Mouse (Mus musculus): ENCODE data around the gene Acads.
"Not testable (repeated sequence)": the region's sequence is repeated elsewhere in the genome, so short reads cannot be mapped to it uniquely, and the experiment has no call there.

The Acads gene

DNA sequence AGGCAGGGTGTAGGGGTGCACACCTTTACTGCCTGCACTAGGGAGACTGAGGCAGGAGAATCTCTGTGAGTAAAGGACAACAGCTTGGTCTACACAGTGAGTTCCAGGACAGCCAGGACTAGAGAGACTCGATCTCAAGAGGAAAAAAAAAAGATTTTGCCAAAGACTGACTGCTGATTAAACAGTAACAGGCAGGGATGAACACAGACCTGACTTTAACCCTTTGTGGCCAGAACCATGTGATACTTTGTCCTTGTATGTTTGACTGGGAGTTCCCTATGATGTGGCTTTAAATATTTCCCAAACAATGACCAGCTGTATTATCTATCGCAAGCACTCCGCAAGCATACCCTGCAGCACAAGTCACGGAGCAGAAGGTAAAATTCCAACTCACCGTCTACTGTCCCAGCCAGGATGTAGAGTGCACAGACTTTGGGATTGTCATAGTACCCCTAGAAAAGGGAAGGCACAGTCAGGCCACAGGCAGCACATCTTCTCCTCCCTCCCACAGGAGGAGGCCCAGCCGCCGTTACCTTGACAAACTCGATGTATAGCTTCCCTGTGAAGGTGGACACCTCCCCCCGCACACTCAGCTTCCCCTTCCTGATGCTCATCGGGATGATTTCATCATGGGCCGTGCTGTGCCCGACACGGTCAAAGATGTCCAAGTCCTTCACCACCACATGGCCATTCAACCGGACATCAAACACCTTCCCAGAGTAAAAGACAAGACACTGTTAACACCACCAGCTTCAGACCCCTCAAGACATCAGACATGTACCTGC lies 30.7 kb upstream of the Acads start:
- no peak for DNase-seq (ENCODE audit: extremely low read depth, insufficient read length, low spot score)

DNA sequence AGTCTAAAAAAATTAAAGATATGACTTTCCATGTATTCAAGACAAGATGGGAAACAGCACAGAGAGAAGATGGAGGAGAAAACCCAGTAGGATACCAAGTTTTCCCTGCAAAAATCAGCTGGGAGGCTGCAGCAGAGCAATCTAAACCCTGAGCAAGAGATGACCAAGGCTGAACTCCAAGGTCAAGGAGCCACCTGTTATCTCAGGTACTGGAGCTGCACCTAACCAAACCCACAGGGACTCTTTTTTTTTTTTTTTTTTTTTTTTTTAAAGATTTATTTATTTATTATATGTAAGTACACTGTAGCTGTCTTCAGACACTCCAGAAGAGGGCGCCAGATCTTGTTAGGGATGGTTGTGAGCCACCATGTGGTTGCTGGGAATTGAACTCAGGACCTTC lies 29.7 kb upstream of the Acads start:
- DNase-seq (ENCODE audit: extremely low read depth, insufficient read length, low spot score), result not testable (repeated sequence)

DNA sequence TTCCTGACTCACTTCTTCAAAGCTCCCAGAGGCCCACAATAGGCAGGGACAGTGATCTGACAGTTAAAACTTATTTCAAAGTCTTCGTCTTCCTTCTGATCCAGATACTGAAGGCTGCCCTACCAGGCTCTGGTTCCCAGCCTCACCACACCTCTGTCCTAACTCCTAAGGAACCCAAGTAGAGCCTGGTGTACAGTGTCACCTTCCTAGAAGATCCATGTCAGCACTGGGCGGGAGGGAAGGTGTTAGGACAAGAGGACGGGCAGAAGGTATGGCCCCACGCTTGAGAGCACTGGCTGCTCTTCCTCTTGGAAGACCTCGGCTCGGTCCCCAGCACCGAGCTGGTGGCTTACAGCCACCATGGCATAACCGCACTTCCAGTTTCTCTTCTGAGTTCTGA lies 29.2 kb upstream of the Acads start:
- DNase-seq (ENCODE audit: extremely low read depth, insufficient read length, low spot score), result no peak

DNA sequence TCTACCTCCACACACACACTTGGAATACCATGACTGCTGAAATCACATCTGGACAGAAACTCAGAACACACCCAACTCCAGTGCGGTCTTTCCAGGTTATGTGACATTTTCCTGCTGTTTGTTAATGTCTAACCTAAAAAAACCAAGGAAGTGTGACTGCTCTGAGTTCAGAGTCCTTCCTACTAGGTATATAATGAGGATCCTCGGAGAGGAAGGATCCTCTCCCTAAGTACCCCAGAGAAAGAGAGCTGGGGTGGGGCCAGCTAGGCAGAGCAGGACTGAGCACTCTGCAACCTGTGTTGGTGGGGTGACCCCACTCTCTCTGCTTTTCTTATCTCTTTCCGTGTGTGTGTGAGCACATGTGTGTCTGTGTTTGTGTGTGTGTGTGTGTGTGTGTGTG lies 28.2 kb upstream of the Acads start:
- no peak for DNase-seq (ENCODE audit: extremely low read depth, insufficient read length, low spot score)

DNA sequence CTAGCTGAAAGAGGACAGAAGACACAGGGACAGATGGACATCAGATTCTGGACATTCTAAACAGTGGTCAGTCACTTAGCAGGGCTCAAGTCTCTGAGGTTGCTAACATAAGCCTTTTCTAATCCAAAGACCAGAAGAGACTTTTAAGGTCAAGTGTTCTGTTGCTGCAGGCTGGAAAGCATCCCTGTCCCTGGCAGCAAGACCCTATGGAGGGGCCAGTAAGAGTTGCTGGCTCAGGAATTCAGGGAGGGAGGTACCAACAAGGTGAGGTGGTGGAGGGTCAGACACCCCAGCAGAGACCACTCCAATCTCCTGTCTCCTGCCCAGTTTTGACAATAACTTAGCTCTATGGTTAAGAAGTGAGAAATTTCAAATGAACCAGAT lies 27.6 kb upstream of the Acads start:
- no peak for DNase-seq (ENCODE audit: extremely low read depth, insufficient read length, low spot score)

DNA sequence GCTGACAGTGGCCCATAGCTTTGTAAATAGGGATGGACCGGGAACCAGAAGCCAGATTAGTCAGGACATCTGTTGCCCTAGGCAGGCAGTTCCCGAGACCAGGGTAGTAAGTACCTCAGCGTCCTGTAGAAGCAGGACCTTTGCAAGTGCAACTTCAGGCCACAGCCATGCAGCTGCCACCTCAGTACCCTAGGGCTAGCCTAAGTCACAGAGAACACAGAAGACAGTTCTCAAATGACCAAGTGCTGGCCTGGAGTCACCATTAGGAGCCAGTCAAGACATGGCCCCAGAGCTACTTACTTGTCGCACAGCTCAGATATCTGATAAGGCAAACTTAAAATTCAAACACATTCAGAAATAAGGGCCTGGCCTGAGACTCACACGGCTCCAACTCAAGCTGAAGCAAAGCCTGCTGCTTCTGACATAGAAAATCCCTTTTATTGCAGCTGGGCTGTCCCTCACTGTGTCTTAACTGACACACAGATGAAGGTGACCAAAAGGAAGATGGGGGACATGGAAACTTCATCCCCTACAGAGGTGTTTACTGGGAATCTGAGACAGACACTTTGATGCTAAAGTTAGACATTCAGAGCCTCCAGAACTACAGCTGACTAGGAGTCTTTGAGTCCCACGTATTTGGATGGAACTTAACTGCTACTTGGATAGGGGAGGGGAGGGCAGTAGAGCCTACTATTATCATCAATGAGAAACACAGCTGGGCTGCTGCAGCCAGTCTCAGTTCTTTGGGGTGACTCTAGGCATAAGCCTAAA lies 27.0 kb upstream of the Acads start:
- DNase-seq (ENCODE audit: extremely low read depth, insufficient read length, low spot score), result no peak

DNA sequence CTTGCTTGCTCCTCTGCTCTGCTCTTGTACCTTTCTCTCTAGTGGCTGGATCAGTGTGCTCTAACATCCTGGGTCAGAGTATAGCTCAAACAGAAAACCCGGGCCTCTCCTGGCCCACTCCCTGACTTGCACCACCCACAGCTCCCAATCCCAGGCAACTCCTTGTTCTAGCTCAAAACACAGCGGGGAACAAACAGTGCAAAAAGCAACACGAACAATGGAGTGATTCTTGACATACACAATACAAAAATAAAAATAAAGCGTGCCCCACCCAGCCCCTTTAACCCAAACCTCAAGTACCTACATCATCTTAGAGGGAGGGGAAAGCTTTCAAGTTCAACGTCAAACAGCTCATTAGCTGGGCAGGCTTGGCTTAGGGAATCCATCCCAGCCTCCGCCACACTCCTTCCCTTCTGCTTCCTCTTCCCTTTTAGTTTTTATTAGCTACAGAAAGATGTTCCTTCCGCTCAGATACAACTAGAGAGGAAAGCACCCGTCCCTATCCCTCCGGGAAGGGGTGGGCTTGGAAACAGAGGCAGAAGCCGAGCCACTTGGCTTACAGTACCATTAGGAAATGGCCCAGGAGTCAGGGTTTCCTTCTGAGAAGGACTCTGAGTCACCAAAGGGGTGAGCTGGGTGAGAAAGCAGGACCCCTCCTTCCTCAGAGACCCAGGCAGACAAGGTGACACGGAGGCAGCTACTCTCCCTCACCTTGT lies 26.3 kb upstream of the Acads start:
- no peak for DNase-seq (ENCODE audit: extremely low read depth, insufficient read length, low spot score)

DNA sequence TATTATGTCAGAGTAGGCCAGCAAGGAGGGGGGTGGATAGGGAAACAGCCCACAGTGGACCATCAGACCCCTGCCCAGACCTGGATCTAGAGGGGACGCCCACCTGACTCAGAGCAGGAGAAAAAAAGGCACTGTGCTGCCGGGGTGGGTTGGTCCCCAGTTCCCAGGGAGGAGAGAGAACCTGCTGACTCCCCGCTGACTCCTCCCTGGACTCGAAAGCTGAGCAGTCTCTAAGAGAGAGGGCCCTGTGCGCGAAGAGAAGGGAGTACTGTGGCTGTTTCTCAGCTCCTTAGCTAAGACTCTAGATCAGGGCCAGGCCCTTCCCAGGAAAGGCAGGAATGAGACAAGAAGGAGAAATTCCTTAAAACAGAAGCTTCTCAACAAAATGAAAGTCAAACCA lies 25.3 kb upstream of the Acads start:
- DNase-seq (ENCODE audit: extremely low read depth, insufficient read length, low spot score), result no peak

DNA sequence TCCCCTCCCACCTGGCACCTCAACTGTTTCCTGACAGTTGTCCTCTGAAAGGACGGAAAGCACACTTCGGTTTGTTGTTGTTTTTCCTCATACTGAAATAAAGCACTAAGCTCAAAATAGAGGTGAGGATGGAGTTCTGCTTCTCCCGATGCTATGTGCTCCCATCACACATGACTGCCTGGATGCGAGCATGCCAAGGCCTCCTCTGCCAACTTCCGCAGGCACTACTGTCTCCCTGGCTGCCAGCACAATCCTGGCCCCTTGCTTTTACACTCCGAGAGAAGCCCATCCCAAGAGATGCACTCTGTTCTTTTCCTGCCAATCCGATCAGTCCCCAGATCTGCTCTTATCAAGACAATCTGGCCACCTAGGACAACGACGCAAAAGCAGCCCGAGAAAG lies 24.4 kb upstream of the Acads start:
- DNase-seq (ENCODE audit: extremely low read depth, insufficient read length, low spot score), result no peak

DNA sequence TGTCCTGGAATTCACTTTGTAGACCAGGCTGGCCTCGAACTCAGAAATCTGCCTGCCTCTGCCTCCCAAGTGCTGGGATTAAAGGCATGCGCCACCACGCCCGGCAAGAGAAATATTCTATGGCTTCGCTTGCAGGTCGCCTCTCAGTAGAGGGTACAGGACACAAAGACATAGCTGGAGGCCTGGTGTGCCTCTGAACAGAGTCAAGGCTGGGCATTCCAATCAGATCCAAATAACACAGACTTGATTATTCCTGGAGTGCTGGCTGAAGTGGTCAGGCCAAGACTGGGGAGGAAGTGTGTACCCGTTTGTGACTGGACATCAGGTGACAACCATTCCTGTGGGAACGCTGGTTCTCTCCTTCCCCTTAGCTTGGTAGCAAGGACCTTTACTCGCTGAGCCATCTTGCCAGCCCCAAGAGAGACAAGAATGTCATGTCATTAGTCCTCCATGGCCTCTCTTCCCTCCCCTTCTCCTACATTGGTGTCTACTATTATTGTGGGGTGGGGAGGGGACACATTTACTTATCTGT lies 23.1 kb upstream of the Acads start:
- no peak for DNase-seq (ENCODE audit: extremely low read depth, insufficient read length, low spot score)

DNA sequence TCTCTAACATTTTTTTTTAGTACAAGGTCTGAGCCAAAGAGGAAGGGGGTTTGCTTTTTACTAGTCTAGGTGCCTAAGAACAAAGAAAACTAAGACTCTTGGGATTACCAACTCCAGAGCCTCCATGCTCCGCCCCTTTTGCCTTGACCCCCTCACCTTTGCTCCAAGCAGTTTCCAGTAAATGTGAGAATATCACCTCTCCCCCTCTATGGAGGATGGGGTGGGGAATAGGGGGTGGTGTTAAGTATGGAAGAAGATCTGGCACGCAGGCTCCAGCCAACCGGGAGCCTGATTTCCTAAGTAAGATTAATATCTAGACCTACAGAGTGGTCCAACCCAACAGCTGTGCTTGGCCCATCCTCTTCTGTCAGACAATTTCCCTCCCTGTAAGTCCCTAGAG lies 21.6 kb upstream of the Acads start:
- DNase-seq (ENCODE audit: extremely low read depth, insufficient read length, low spot score), result no peak

DNA sequence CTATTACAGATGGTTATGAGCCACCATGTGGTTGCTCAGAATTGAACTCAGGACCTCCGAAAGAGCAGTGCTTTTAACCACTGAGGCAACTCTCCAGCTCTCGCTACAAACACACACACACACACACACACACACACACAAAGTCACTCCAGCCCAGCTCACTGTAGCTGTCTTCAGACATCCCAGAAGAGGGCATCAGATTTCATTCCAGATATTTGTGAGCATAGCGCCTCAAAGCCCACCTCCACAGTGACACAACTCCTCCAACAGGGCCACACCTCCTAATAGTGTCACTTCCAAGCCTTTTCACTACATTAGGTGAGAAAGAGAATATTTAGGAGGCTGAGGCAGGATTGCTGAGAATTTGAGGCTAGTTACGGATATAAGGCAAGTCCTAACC lies 20.0 kb upstream of the Acads start:
- no peak for DNase-seq (ENCODE audit: extremely low read depth, insufficient read length, low spot score)

DNA sequence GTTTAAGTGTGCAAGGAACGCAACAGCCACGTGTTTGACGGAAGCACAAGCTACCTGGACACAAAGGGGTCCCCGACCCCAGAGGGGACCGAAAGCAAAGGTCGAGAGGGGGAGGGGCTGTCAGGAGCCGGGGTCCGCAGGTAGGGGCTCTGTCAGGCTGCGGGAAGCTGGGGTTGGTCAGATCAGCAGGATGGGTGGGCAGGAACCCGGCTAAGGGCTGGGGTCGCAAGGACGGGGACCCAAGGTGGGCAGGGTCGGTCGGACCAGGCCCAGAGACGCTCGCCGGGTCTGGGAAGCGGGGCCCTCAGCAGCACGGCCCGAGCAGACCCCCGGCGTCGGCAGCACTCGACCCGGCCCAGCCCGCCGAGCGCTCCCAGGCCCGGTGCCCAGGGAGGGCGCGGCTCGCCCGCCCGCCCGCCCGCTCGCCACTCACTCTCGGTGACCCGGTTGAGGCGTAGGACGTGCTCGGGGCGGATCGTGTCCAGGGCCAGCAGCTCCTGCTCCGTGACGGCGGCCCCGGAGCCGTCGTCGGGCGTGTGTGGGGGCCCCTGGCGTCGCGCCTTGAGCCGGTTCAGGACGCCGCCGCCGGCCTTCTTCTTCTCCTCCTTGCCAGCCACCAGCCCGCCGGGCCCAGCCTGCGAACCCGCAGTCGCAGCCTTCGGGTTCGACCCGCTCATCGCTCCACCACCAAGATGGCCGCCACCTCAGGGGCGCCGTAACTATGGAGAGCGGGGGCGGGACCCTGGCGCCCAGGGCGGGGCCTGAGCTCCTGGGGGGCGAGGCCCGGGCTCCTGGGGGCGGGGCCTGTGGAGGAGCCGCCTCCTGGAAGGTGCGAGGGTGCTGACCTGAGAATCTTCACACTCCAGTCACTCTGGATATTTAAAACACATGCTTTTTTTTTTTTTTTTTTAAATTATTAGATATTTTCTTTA lies 15.4 kb upstream of the Acads start, which contains the start of gene Unc119b:
Gene Unc119b (minus strand): TSS at position 742 of the 932 bp plus-strand sequence.
- peak; percentile 86 for DNase-seq (ENCODE audit: extremely low read depth, insufficient read length, low spot score)

DNA sequence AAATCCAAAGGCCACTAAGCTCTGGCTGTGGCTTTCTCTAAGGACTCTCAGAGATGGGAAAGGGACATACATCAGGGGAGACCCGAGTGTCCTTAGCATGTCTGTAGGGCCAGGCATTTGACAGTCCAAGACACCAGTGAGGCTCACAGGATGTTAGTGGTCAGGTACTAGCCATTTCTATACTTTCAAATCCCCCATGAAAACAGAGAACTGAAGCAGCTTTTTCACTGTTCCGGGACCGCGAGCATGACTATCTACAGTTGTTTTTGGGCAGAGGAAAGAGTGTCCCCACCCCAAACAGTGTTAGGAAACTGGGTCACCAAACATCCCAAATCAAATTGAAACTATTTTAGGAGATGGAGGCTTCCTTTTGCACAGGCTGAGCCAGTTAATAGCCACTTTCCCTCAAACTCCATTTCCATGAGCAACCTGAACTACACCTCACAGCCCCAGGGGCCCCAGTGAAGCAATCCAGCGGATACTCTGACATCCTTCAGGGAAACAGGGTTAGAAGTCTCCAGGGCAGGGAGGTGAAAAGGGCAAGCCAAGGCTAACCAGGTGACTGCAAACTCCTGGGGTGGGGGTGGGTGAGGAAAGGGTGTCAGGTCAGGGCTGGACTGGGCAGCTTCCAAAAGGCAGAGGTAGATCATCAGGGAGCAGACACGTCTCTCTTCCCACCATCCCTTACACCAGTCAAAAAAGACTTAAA lies 14.4 kb upstream of the Acads start:
- no peak for DNase-seq (ENCODE audit: extremely low read depth, insufficient read length, low spot score)

DNA sequence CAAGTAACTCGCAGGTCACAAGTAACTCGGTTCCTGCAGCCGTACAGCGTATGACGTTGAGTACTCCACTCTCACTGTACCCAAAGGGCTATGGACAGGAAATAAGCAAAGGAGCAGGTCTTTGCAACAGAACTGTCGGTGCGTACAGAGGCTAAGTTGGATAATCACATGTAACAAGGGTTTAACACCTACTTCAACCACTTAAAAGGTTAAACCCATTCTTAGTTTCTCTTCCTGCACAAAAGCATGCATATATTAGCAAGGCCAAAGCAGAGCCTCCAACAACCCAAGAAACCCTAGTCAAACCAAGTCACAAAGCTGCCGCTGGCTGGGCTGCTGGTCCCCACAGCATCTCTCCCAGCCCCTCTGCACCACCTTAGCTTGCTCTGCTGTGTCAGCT lies 13.3 kb upstream of the Acads start:
- DNase-seq (ENCODE audit: extremely low read depth, insufficient read length, low spot score), result no peak

DNA sequence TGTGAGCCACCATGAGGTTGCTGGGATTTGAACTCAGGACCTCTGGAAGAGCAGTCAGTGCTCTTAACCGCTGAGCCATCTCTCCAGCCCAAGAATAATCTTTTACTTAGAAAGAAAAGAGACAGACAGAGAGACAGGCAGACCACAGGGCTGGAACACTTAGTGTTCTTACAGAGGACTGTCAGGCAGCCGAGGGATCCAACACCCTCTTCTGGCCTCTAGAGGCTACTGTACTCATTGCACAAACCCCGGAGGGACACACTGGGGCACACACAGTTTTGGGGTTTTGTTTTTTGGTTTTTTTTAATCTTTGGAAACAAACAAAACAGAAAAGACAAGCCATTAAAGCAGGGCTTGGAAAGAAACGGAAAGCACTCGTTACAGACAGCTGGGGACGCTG lies 10.2 kb upstream of the Acads start:
- DNase-seq (ENCODE audit: extremely low read depth, insufficient read length, low spot score), result no peak

DNA sequence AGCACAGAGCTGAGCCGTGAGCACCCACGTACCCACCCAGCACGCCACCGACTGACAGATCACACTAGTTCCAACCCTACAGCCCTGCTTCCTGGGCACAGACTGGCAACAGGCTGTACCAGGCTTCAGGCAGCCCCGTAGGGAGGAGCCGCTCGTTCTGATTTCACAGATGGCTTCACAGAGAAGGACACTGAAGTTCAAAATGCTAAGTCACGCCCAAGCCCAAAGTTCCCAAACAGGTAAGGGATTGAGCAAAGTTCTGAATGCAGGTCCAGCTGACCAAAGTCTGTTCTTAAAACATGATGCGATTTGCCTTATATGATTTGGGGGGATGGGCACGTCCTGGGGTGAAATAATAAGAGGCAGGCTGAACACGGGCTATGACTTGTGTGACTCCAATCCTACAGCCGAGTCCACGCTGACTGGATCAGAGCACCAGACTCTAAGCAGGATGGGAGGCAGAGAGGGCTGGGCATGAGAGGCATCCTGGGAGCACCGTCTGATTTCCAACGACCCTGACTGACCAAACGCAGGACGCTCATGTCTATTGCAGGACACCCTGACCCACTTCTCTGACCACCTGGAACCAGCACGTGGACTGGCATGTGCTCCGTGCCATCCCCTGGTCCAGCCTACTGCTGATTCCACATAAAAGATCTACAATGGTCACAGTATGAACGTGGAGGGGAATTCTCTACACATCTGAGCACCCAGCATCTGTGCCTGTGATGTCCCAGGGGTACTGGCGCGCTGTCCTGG lies 8.5 kb upstream of the Acads start:
- DNase-seq (ENCODE audit: extremely low read depth, insufficient read length, low spot score), result no peak

DNA sequence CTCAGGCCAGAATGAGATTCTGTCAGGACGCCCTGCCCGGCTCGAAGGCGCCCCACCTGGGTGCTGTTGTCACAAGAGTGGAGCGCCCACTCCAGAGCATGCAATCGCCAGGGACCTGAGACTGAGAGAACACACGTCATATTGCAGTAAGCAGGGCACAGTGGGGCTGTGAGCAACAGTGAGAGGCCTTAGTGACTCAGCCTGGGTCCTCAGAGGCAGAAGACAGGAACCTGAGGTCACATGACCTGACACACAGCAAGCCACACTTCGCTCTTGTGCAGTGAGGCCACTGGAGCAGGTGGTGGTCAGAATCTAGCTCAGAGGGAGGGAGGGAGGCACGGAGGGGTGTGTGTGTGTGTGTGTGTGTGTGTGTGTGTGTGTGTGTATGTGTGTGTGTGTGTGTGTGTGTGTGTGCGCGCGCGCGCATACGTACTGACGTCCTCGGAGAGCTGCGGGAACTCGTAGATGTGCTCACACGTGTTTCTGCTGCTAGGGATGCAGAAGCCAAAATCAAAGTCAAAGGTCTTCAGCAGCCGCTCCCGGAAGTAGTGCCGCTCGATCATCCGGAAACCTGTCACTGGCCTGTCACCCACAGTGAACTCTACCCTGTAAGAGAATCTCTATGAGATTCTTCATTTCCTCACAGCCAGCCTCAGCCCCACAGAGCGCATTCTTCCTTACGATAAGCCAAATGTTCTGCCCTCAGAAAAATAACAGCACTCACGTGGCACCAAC lies 7.6 kb upstream of the Acads start:
- DNase-seq (ENCODE audit: extremely low read depth, insufficient read length, low spot score), result peak; percentile 34

Measured in 3134 (cell line).